Mouse (Mus musculus): Measurements from ENCODE around the gene D13Ertd608e. TPM values are rescaled to one million over a fixed set of nuclear protein-coding genes. Genes with fewer than 3 reads are reported as not detected.

D13Ertd608e gene
- not detected in 2 replicates for polyA plus RNA-seq (2015; fragmentation: Nextera tagmentation; extraction: Ambion mirVana)

GRCm38 (mm10) chr13:119835320-119836056 lies at the start of gene D13Ertd608e:
TSS of gene D13Ertd608e (plus strand) at chr13:119836006.

GRCm38 (mm10) chr13:119790761-119791579 lies 44.8 kb upstream of the D13Ertd608e start, which contains the start of gene Zfp131:
TSS of gene Zfp131 (minus strand) at chr13:119790889.

GRCm38 (mm10) chr13:119830116-119830515 lies 5.7 kb upstream of the D13Ertd608e start, which contains the start of gene AF067063:
TSS of gene AF067063 (minus strand) at chr13:119830216.

GRCm38 (mm10) chr13:119894685-119895084 lies 58.9 kb downstream of the D13Ertd608e start, which contains the start of gene Tcstv1:
TSS of gene Tcstv1 (minus strand) at chr13:119894785.

Other genes starting within 250 kb of the D13Ertd608e start
- 0.03 and 0.10 TPM in 2 replicates for gene Ccl28, start 212.2 kb upstream of the D13Ertd608e start, polyA plus RNA-seq (2015; fragmentation: Nextera tagmentation; extraction: Ambion mirVana)
- 94.8 and 129 TPM in 2 replicates for gene Hmgcs1, start 145.6 kb upstream of the D13Ertd608e start, polyA plus RNA-seq (2015; fragmentation: Nextera tagmentation; extraction: Ambion mirVana)
- gene Nim1k, start 80.1 kb upstream of the D13Ertd608e start, polyA plus RNA-seq (2015; fragmentation: Nextera tagmentation; extraction: Ambion mirVana), result 3.0 and 4.6 TPM in 2 replicates
- 28.3 and 34.7 TPM in 2 replicates for gene Zfp131, start 45.1 kb upstream of the D13Ertd608e start, polyA plus RNA-seq (2015; fragmentation: Nextera tagmentation; extraction: Ambion mirVana)
- not detected in 2 replicates for gene AF067063, start 5.8 kb upstream of the D13Ertd608e start, polyA plus RNA-seq (2015; fragmentation: Nextera tagmentation; extraction: Ambion mirVana)
- not detected in 2 replicates for gene Tcstv1, start 58.8 kb downstream of the D13Ertd608e start, polyA plus RNA-seq (2015; fragmentation: Nextera tagmentation; extraction: Ambion mirVana)
- gene Gm21761, start 93.3 kb downstream of the D13Ertd608e start, polyA plus RNA-seq (2015; fragmentation: Nextera tagmentation; extraction: Ambion mirVana), result not detected in 2 replicates
- not detected in 2 replicates for gene B020031M17Rik, start 114.8 kb downstream of the D13Ertd608e start, polyA plus RNA-seq (2015; fragmentation: Nextera tagmentation; extraction: Ambion mirVana)
- gene Gm36079, start 191.0 kb downstream of the D13Ertd608e start, polyA plus RNA-seq (2015; fragmentation: Nextera tagmentation; extraction: Ambion mirVana), result not detected in 2 replicates
- 0.40 and 0.49 TPM in 2 replicates for gene Gm21188, start 216.2 kb downstream of the D13Ertd608e start, polyA plus RNA-seq (2015; fragmentation: Nextera tagmentation; extraction: Ambion mirVana)

All from adrenal gland, postnatal 0 days (tissue).